Mouse (Mus musculus): ENCODE measurements around the gene Fam89b.

GRCm38 (mm10) chr19:5685431-5685830 lies 44.0 kb downstream of the Fam89b start:
- no peak for TF ChIP-seq POLR2A (IDR thresholded peaks at IDR 0.05; ENCODE audit: borderline replicate concordance, insufficient read depth, low read length)
- TF ChIP-seq CTCF (IDR thresholded peaks at IDR 0.05; ENCODE audit: borderline replicate concordance, insufficient read depth, low read depth, low read length), result no peak

All from cerebellum, adult 2 months (tissue).